Mouse (Mus musculus) embryonic facial prominence, embryonic 14.5 days (tissue): ENCODE data around the gene Dynlrb1. TPM values are rescaled to one million over a fixed set of nuclear protein-coding genes. Genes with fewer than 3 reads are reported as not detected.

Experiments used
- ATAC-seq: fragments of 200-750 bp; cut with Nextera tagmentation; 2 replicates; pipeline ENCODE4 v1.8.0; 2017; ENCODE audit warnings: low read depth, moderate number of reproducible peaks, moderate TSS enrichment
- DNase-seq: peaks from one replicate; pipeline ENCODE4 v3.0.0-alpha.2; 2015; ENCODE audit warnings: low spot score
- H3K27ac ChIP-seq: fragments of 300-500 bp; sonication (generic); replicated peaks from 2 replicates; pipeline ENCODE4 v1.5.1; 2014; ENCODE audit warnings: low read depth, mild to moderate bottlenecking, low read length, moderate library complexity
- H3K27me3 ChIP-seq: fragments of 300-500 bp; sonication (generic); replicated peaks from 2 replicates; pipeline ENCODE4 v1.6.1; 2014; ENCODE audit warnings: low read length; ENCODE audit not compliant: control insufficient read depth, insufficient read depth
- H3K36me3 ChIP-seq: fragments of 300-500 bp; sonication (generic); 2 replicates; pipeline ENCODE4 v1.6.1; 2014; ENCODE audit warnings: low read length, mixed read lengths; ENCODE audit not compliant: control insufficient read depth, insufficient read depth
- H3K4me1 ChIP-seq: fragments of 300-500 bp; sonication (generic); 2 replicates; pipeline ENCODE4 v1.6.1; 2014; ENCODE audit warnings: antibody characterized with exemption, low read length; ENCODE audit not compliant: control insufficient read depth, insufficient read depth
- H3K4me2 ChIP-seq: fragments of 300-500 bp; sonication (generic); 2 replicates; pipeline ENCODE4 v1.6.1; 2014; ENCODE audit warnings: low read depth, mild to moderate bottlenecking, low read length, moderate library complexity, mixed read lengths
- H3K4me3 ChIP-seq: fragments of 300-500 bp; sonication (generic); 2 replicates; pipeline ENCODE4 v1.5.1; 2014; ENCODE audit warnings: low read depth, mild to moderate bottlenecking, low read length
- H3K9ac ChIP-seq: fragments of 300-500 bp; sonication (generic); 2 replicates; pipeline ENCODE4 v1.6.1; 2014; ENCODE audit warnings: low read depth, mild to moderate bottlenecking, low read length, moderate library complexity, mixed read lengths
- H3K9me3 ChIP-seq: fragments of 300-500 bp; sonication (generic); 2 replicates; pipeline ENCODE4 v1.6.1; 2016; ENCODE audit warnings: low read length; ENCODE audit not compliant: control insufficient read depth
- WGBS: fragments of 180-500 bp; shearing (Covaris S2); extraction: QIAGEN DNeasy Blood & Tissue Kit; methylation state at CpG from one replicate; pipeline ENCODE4 v1.1.7; 2014; 5-methylcytosine and 5-hydroxymethylcytosine counted together
- polyA plus RNA-seq: library from polyadenylated mRNA; unstranded; fragments of >200 nt; fragmentation: Nextera tagmentation; extraction: Ambion mirVana; gene quantifications from 2 replicates; pipeline ENCODE4 v1.2.1, GENCODE M21; 2014

Dynlrb1 gene
- polyA plus RNA-seq, 1 experiment from 2014 or later = 453 TPM

- Histone ChIP-seq H3K9ac (peak within 1 kb of the TSS; percentile 97), H3K27ac (peak within 1 kb of the TSS; percentile 92), H3K4me3 (peak within 1 kb of the TSS; percentile 93), H3K36me3 (peaks cover 6% of the 10 kb centered on the region), H3K4me1 (peaks cover 13% of the 10 kb centered on the region), H3K27me3 (no peaks in the 10 kb centered on the region), H3K4me2 (peak within 1 kb of the TSS; percentile 75), H3K9me3 (no peaks in the 10 kb centered on the region)
- WGBS = 1% methylated on average over 28 of the region's 47 CpGs
- DNase-seq (peak; percentile 96), ATAC-seq (peak; percentile 94)
Observed at GRCm38 (mm10) chr2:155276195-155276594, 39.9 kb downstream of the Dynlrb1 start, which contains the start of gene Map1lc3a. TSS of gene Map1lc3a (plus strand) at chr2:155276297.

GRCm38 (mm10) chr2:155276621-155277175, 40.4 kb downstream of the Dynlrb1 start:
- DNase-seq (peak; percentile 72), ATAC-seq (peak; percentile 91)
- 0% methylated on average over 12 of the region's 49 CpGs for WGBS
- Histone ChIP-seq H3K27ac (peak overlapping the region; percentile 92), H3K36me3 (peaks cover 6% of the 10 kb centered on the region), H3K4me2 (peak overlapping the region; percentile 75), H3K9me3 (no peaks in the 10 kb centered on the region), H3K9ac (peak overlapping the region; percentile 97), H3K4me3 (peak overlapping the region; percentile 93), H3K27me3 (no peaks in the 10 kb centered on the region), H3K4me1 (peaks cover 13% of the 10 kb centered on the region)

- Histone ChIP-seq H3K36me3 (peaks cover 6% of the 10 kb centered on the region), H3K4me3 (0 out of 2 replicates have a peak overlapping the region, but pooled peaks have one; percentile 93), H3K4me1 (peaks cover 13% of the 10 kb centered on the region), H3K27me3 (no peaks in the 10 kb centered on the region), H3K4me2 (peak overlapping the region; percentile 75; the same call in 1 of the 2 replicates), H3K27ac (no peak overlapping the region), H3K9ac (peak overlapping the region; percentile 97), H3K9me3 (no peaks in the 10 kb centered on the region)
- 69% methylated on average over 2 of the region's 2 CpGs for WGBS
- no peak for ATAC-seq
- DNase-seq = no peak
Observed at GRCm38 (mm10) chr2:155277721-155278120, 41.4 kb downstream of the Dynlrb1 start.

GRCm38 (mm10) chr2:155278361-155278760, 42.0 kb downstream of the Dynlrb1 start:
- no peak overlapping the region for H3K27ac ChIP-seq
- no peaks in the 10 kb centered on the region for H3K9me3 ChIP-seq
- no peak for ATAC-seq
- WGBS = 87% methylated on average over 7 of the region's 7 CpGs
- H3K36me3 ChIP-seq = peaks cover 7% of the 10 kb centered on the region
- H3K4me2 ChIP-seq = no peak overlapping the region
- DNase-seq = no peak
- no peaks in the 10 kb centered on the region for H3K27me3 ChIP-seq
- no peak overlapping the region for H3K4me3 ChIP-seq
- H3K9ac ChIP-seq = no peak overlapping the region
- peaks cover 13% of the 10 kb centered on the region for H3K4me1 ChIP-seq

GRCm38 (mm10) chr2:155279163-155279562, 42.8 kb downstream of the Dynlrb1 start:
- no peaks in the 10 kb centered on the region for H3K27me3 ChIP-seq
- peaks cover 13% of the 10 kb centered on the region for H3K4me1 ChIP-seq
- DNase-seq = no peak
- WGBS = 89% methylated on average over 4 of the region's 4 CpGs
- no peaks in the 10 kb centered on the region for H3K9me3 ChIP-seq
- no peak overlapping the region for H3K9ac ChIP-seq
- H3K36me3 ChIP-seq = peaks cover 14% of the 10 kb centered on the region
- no peak overlapping the region for H3K4me2 ChIP-seq
- no peak overlapping the region for H3K4me3 ChIP-seq
- no peak for ATAC-seq
- H3K27ac ChIP-seq = no peak overlapping the region

- peaks cover 14% of the 10 kb centered on the region for H3K36me3 ChIP-seq
- no peak overlapping the region for H3K4me3 ChIP-seq
- peaks cover 13% of the 10 kb centered on the region for H3K4me1 ChIP-seq
- H3K27ac ChIP-seq = no peak overlapping the region
- no peak for ATAC-seq
- no peak overlapping the region for H3K4me2 ChIP-seq
- no peaks in the 10 kb centered on the region for H3K9me3 ChIP-seq
- no peak overlapping the region for H3K9ac ChIP-seq
- H3K27me3 ChIP-seq = no peaks in the 10 kb centered on the region
- DNase-seq = no peak
- 54% methylated on average over 2 of the region's 2 CpGs for WGBS
Observed at GRCm38 (mm10) chr2:155280116-155280515, 43.8 kb downstream of the Dynlrb1 start.

GRCm38 (mm10) chr2:155283793-155284192, 47.5 kb downstream of the Dynlrb1 start:
- Histone ChIP-seq H3K4me2 (no peak overlapping the region), H3K4me1 (no peaks in the 10 kb centered on the region), H3K36me3 (peaks cover 14% of the 10 kb centered on the region), H3K27ac (no peak overlapping the region), H3K27me3 (no peaks in the 10 kb centered on the region), H3K9ac (no peak overlapping the region), H3K9me3 (no peaks in the 10 kb centered on the region), H3K4me3 (no peak overlapping the region)
- DNase-seq (no peak), ATAC-seq (no peak)
- 84% methylated on average over 4 of the region's 4 CpGs for WGBS

- H3K9ac ChIP-seq = no peak overlapping the region
- H3K9me3 ChIP-seq = no peaks in the 10 kb centered on the region
- no peak overlapping the region for H3K4me3 ChIP-seq
- H3K27ac ChIP-seq = no peak overlapping the region
- H3K4me2 ChIP-seq = no peak overlapping the region
- no peak for ATAC-seq
- H3K36me3 ChIP-seq = peaks cover 16% of the 10 kb centered on the region
- no peak for DNase-seq
- no peaks in the 10 kb centered on the region for H3K4me1 ChIP-seq
- H3K27me3 ChIP-seq = no peaks in the 10 kb centered on the region
- 75% methylated on average over 7 of the region's 7 CpGs for WGBS
Observed at GRCm38 (mm10) chr2:155284647-155285046, 48.3 kb downstream of the Dynlrb1 start.

- WGBS = 79% methylated on average over 6 of the region's 6 CpGs
- no peak overlapping the region for H3K9ac ChIP-seq
- no peak for ATAC-seq
Observed at GRCm38 (mm10) chr2:155285744-155286143, 49.4 kb downstream of the Dynlrb1 start.

More at GRCm38 (mm10) chr2:155285744-155286143, 49.4 kb downstream of the Dynlrb1 start:
- DNase-seq = no peak
- Histone ChIP-seq H3K4me1 (no peaks in the 10 kb centered on the region), H3K36me3 (peaks cover 26% of the 10 kb centered on the region), H3K27ac (no peak overlapping the region), H3K27me3 (no peaks in the 10 kb centered on the region), H3K9me3 (no peaks in the 10 kb centered on the region), H3K4me3 (no peak overlapping the region), H3K4me2 (no peak overlapping the region)
